Mouse (Mus musculus) layer of hippocampus, adult 2 months (tissue): Measurements from ENCODE around the gene 4921524J17Rik. TPM values are rescaled to one million over a fixed set of nuclear protein-coding genes. Genes with fewer than 3 reads are reported as not detected.

Experiments used
- DNase-seq, 2 experiments: peaks; one replicate each; pipeline ENCODE4 v3.0.0; 2022; ENCODE audit warnings: low spot score in 2 of 2
- H3K27ac ChIP-seq: fragments of 200-600 bp; 2 replicates; pipeline ENCODE4 v1.8.1; 2022
- H3K4me3 ChIP-seq: fragments of 200-600 bp; 2 replicates; pipeline ENCODE4 v1.8.1; 2022; ENCODE audit warnings: mild to moderate bottlenecking
- CTCF ChIP-seq: fragments of 200-600 bp; conservative IDR thresholded peaks from 2 replicates; pipeline ENCODE4 v1.8.1; 2022; ENCODE audit warnings: antibody characterized with exemption, mild to moderate bottlenecking, moderate library complexity
- total RNA-seq, 2 experiments: library from RNA; stranded (reverse); gene quantifications; 2 replicates each; pipeline ENCODE4 v1.2.3; 2021

The 4921524J17Rik gene
- total RNA-seq, 2 experiments from 2014 or later, result 16.5 to 17.7 TPM

DNA sequence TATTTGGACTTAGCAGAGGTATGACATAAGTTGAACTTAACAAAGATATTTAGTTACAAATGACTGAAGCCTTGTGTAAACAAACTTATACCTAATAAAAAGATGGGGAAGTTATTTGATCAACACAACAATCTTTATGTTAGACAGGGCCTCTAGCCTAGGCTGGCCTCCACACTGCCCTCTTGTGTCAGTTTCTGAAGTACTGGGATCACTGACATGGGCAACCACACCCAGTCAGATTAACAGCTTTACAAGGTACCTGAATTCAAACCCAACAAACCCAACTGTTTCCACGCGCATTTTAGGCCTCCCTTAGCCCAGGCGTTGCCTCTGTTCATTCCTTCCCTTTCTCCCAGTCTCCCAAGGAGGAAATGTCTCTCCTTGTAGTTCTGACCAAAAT is 28.7 kb upstream of the 4921524J17Rik start:
- H3K27ac ChIP-seq, result no peak overlapping the region
- TF ChIP-seq CTCF, result peak; percentile 64
- DNase-seq, result no peak
- H3K4me3 ChIP-seq, result no peak overlapping the region

- no peak overlapping the region for H3K4me3 ChIP-seq
- TF ChIP-seq CTCF, result peak; percentile 70
Measured at GRCm38 (mm10) chr8:85460804-85461203, 28.2 kb upstream of the 4921524J17Rik start.

DNA sequence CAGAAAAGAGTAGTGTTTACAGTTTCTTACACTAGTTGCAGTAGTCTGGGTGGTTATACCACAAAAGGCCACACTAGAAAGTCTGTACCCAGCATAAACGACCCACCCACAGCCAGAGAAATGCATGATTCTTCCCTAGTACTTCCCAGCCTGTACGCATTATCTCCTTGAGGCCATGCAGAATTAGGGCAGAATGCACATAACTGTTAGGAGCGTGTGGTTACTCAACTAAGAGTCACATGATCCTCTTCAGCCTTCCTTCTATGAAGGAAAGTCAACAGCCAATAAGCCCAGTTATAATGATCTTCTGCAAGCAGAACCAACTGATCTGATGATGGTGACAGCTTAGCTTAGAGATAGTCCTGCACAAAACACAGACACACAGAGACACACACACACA is 26.9 kb upstream of the 4921524J17Rik start:
- no peak overlapping the region for H3K27ac ChIP-seq
- H3K4me3 ChIP-seq, result no peak overlapping the region
- no peak for DNase-seq
- no peak for TF ChIP-seq CTCF

More at GRCm38 (mm10) chr8:85460804-85461203, 28.2 kb upstream of the 4921524J17Rik start:
- H3K27ac ChIP-seq, result no peak overlapping the region
- peak in 1 of 2 experiments; percentile 15 for DNase-seq

GRCm38 (mm10) chr8:85456536-85456935 is 23.9 kb upstream of the 4921524J17Rik start:
- no peak overlapping the region for H3K4me3 ChIP-seq
- TF ChIP-seq CTCF, result peak; percentile 86
- no peak overlapping the region for H3K27ac ChIP-seq
- peak; percentile 49 to 68 for DNase-seq

GRCm38 (mm10) chr8:85454750-85455149 is 22.1 kb upstream of the 4921524J17Rik start:
- no peak for TF ChIP-seq CTCF
- DNase-seq, result no peak
- Histone ChIP-seq H3K4me3 (no peak overlapping the region), H3K27ac (no peak overlapping the region)

- no peak overlapping the region; the same call in 1 of the 2 replicates for H3K27ac ChIP-seq
- DNase-seq, result no peak
- H3K4me3 ChIP-seq, result no peak overlapping the region
- no peak for TF ChIP-seq CTCF
Measured at GRCm38 (mm10) chr8:85453256-85453655, 20.6 kb upstream of the 4921524J17Rik start.

DNA sequence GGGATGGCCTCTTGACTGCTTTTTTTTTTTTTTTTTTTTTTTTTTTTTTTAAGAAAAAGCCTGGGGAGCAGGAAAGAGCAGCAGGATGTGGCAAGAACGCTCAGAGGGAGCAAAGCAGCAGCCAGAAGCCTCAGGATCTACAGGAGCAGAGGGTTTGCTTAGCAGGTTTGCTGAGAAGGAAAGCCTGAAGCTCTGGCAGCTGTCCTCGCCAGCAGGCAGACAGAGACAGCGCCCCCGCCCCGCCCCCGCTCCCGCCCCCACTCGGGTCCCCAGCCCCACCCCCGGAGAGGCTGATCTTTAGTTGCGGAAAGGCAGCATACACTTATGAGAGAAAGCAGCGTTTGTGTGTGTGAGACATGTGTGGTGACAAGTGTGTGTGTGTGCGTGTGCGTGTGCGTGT is 19.7 kb upstream of the 4921524J17Rik start:
- DNase-seq, result no peak
- Histone ChIP-seq H3K4me3 (no peak overlapping the region), H3K27ac (peak overlapping the region; percentile 32; the same call in 1 of the 2 replicates)
- no peak for TF ChIP-seq CTCF

GRCm38 (mm10) chr8:85450335-85450734 is 17.7 kb upstream of the 4921524J17Rik start:
- Histone ChIP-seq H3K27ac (no peak overlapping the region), H3K4me3 (no peak overlapping the region)
- no peak for TF ChIP-seq CTCF
- no peak for DNase-seq

GRCm38 (mm10) chr8:85445936-85446685 is 13.5 kb upstream of the 4921524J17Rik start:
- no peak for TF ChIP-seq CTCF
- DNase-seq, result no peak

GRCm38 (mm10) chr8:85444092-85444491 is 11.5 kb upstream of the 4921524J17Rik start:
- DNase-seq, result no peak
- no peak overlapping the region for H3K4me3 ChIP-seq
- no peak overlapping the region for H3K27ac ChIP-seq
- TF ChIP-seq CTCF, result no peak

More at GRCm38 (mm10) chr8:85445936-85446685, 13.5 kb upstream of the 4921524J17Rik start:
- Histone ChIP-seq H3K4me3 (no peak overlapping the region), H3K27ac (no peak overlapping the region)

DNA sequence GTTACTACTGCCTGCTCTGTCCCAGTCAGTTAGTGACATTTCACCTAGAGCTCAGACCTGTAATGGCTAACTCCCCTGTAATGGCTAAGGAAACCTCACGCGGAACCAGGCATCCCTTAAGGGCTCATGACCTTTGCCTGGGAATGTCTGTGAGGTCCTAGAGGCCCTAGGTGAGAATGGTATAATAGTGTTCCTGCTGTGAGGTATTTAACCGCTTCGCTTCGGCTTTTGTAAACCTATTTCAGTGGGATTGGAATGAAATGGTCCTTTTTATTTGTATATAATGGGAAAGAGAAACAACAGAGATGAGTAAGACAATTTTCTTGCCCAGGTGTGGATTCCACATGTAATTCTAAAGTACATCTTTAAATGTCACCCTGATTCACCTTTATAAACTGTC is 8.9 kb upstream of the 4921524J17Rik start:
- Histone ChIP-seq H3K27ac (no peak overlapping the region), H3K4me3 (no peak overlapping the region)
- no peak for TF ChIP-seq CTCF
- DNase-seq, result no peak

DNA sequence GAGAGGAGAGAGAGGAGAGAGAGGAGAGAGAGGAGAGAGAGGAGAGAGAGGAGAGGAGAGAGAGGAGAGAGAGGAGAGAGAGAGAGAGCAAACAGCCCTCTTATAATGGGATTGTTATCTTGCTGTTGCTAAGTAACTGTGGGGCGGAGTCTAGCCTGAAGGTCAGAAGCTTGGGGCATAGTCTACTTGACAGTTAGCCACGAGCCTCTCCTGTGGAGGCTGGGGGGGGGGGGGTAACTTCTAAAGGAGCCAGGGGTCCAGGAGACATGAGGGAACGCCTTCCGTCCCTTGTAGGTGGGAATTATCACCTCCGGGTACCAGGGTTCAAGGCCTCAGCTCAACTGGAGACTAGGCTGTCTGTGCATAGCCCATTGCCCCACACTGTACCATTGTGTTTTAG is 3.1 kb upstream of the 4921524J17Rik start:
- TF ChIP-seq CTCF, result no peak
- no peak for DNase-seq
- H3K4me3 ChIP-seq, result no peak overlapping the region
- no peak overlapping the region for H3K27ac ChIP-seq

GRCm38 (mm10) chr8:85434817-85435216 is 2.2 kb upstream of the 4921524J17Rik start:
- TF ChIP-seq CTCF, result no peak
- DNase-seq, result no peak
- H3K27ac ChIP-seq, result no peak overlapping the region
- H3K4me3 ChIP-seq, result no peak overlapping the region

- no peak for DNase-seq
- TF ChIP-seq CTCF, result no peak
- Histone ChIP-seq H3K4me3 (peak overlapping the region; percentile 79), H3K27ac (peak overlapping the region; percentile 89)
Measured at GRCm38 (mm10) chr8:85433017-85433393, 372 bp upstream of the 4921524J17Rik start.
